Mouse (Mus musculus): ENCODE data around the gene Cgas. TPM values are rescaled to one million over a fixed set of nuclear protein-coding genes. Genes with fewer than 3 reads are reported as not detected.

Gene Cgas
- total and polyA plus RNA-seq, 3 experiments, result 19.0 to 20.9 TPM; not detected in 1

GRCm38 (mm10) chr9:78396517-78396916 is 46.5 kb downstream of the Cgas start:
- Histone ChIP-seq H3K79me2 (ENCODE audit: control insufficient read depth, insufficient read depth, low read length, poor library complexity) (peaks cover 17% of the 10 kb centered on the region), H3K27me3 (ENCODE audit: control insufficient read depth in 1 of 2, insufficient read depth in 2 of 2, low read length in 2 of 2) (no peaks in the 10 kb centered on the region), H3K9ac (ENCODE audit: control insufficient read depth, low read depth, low read length, poor library complexity, severe bottlenecking) (peak overlapping the region; percentile 77), H3K27ac (ENCODE audit: control insufficient read depth, low read depth, low read length) (peak overlapping the region; percentile 62), H3K4me3 (ENCODE audit: control insufficient read depth in 1 of 2, insufficient read depth in 1 of 2, low read depth in 2 of 2, low read length in 2 of 2) (peak overlapping the region; percentile 80 to 87), H3K9me3 (replicated peaks; ENCODE audit: insufficient read depth, low read length) (no peaks in the 10 kb centered on the region), H3K36me3 (ENCODE audit: control insufficient read depth in 1 of 2, insufficient read depth in 2 of 2, low read length in 2 of 2) (peaks cover 2 to 15% of the 10 kb centered on the region in 2 experiments), H3K4me1 (ENCODE audit: control insufficient read depth in 1 of 2, insufficient read depth in 2 of 2, low read length in 2 of 2) (peaks cover 6 to 11% of the 10 kb centered on the region in 2 experiments; a peak in 3 of 4 replicates)
- DNase-seq (ENCODE audit: low read depth, low spot score), result peak; percentile 68
- TF ChIP-seq GABPA (IDR thresholded peaks at IDR 0.05; ENCODE audit: low read depth, low read length) (no peak), TBP (IDR thresholded peaks at IDR 0.05; ENCODE audit: low read depth, low read length) (0 out of 2 replicates have a peak, but pooled peaks have one; percentile 15), TCF12 (IDR thresholded peaks at IDR 0.05; ENCODE audit: low read depth, low read length) (no peak), CHD2 (IDR thresholded peaks at IDR 0.05; ENCODE audit: low read length) (no peak), ZC3H11A (IDR thresholded peaks at IDR 0.05; ENCODE audit: low read depth, low read length) (no peak), EP300 (IDR thresholded peaks at IDR 0.05; ENCODE audit: low read depth in 1 of 2, low read length in 2 of 2) (0 out of 4 replicates have a peak, but pooled peaks of 1 of the 2 experiments have one; percentile 1), RAD21 (IDR thresholded peaks at IDR 0.05; ENCODE audit: low read depth, low read length) (no peak), RCOR1 (IDR thresholded peaks at IDR 0.05; ENCODE audit: low read depth, low read length) (no peak), CHD1 (IDR thresholded peaks at IDR 0.05; ENCODE audit: low read depth, low read length) (no peak), USF2 (IDR thresholded peaks at IDR 0.05; ENCODE audit: borderline replicate concordance in 1 of 2, insufficient read depth in 1 of 2, low read depth in 1 of 2, low read length in 2 of 2) (no peak), JUND (IDR thresholded peaks at IDR 0.05; ENCODE audit: low read depth, low read length) (no peak), USF1 (IDR thresholded peaks at IDR 0.05; ENCODE audit: low read depth, low read length) (no peak), ELF1 (IDR thresholded peaks at IDR 0.05; ENCODE audit: low read depth, low read length) (no peak), ETS1 (IDR thresholded peaks at IDR 0.05; ENCODE audit: low read depth, low read length) (no peak), HCFC1 (IDR thresholded peaks at IDR 0.05; ENCODE audit: low read depth, low read length) (peak; percentile 28; the same call in 1 of the 2 replicates), GATA1 (IDR thresholded peaks at IDR 0.05; ENCODE audit: low read depth, low read length) (no peak), MEF2A (IDR thresholded peaks at IDR 0.05; ENCODE audit: extremely low read depth, insufficient replicate concordance, low read depth, low read length, poor library complexity, severe bottlenecking) (no peak), BHLHE40 (IDR thresholded peaks at IDR 0.05; ENCODE audit: borderline replicate concordance, low read depth, low read length) (no peak), KAT2A (conservative IDR thresholded peaks at IDR 0.05; ENCODE audit: low read depth, low read length) (no peak), E2F4 (IDR thresholded peaks at IDR 0.05; ENCODE audit: borderline replicate concordance, low read depth, low read length) (no peak), MAFK (IDR thresholded peaks at IDR 0.05; ENCODE audit: borderline replicate concordance, low read depth, low read length) (no peak), CTCF (IDR thresholded peaks at IDR 0.05 in 2 of 3, conservative IDR thresholded peaks at IDR 0.05 in 1 of 3; ENCODE audit: control insufficient read depth in 1 of 3, insufficient read depth in 1 of 3, low read depth in 2 of 3, low read length in 3 of 3, poor library complexity in 1 of 3, severe bottlenecking in 1 of 3) (no peak), MAX (IDR thresholded peaks at IDR 0.05; ENCODE audit: low read length) (no peak), MXI1 (IDR thresholded peaks at IDR 0.05; ENCODE audit: low read depth, low read length) (no peak; the same call in 1 of the 2 replicates), ZMIZ1 (IDR thresholded peaks at IDR 0.05; ENCODE audit: low read depth, low read length) (no peak), MYB (IDR thresholded peaks at IDR 0.05; ENCODE audit: low read depth, low read length) (no peak), UBTF (IDR thresholded peaks at IDR 0.05; ENCODE audit: borderline replicate concordance, insufficient read depth, low read depth, low read length) (no peak), SIN3A (IDR thresholded peaks at IDR 0.05; ENCODE audit: low read length) (0 out of 2 replicates have a peak, but pooled peaks have one; percentile 33), POLR2A (IDR thresholded peaks at IDR 0.05; ENCODE audit: control insufficient read depth in 1 of 2, insufficient read depth in 1 of 2, low read depth in 1 of 2, low read length in 2 of 2, poor library complexity in 1 of 2) (no peak), ZKSCAN1 (IDR thresholded peaks at IDR 0.05; ENCODE audit: low read depth, low read length) (no peak), NRF1 (IDR thresholded peaks at IDR 0.05; ENCODE audit: insufficient read depth, low read depth, low read length, poor library complexity, severe bottlenecking) (no peak), SMC3 (IDR thresholded peaks at IDR 0.05; ENCODE audit: low read depth, low read length) (no peak), POLR2AphosphoS5 (IDR thresholded peaks at IDR 0.05; ENCODE audit: borderline replicate concordance, low read depth, low read length) (no peak), MAZ (IDR thresholded peaks at IDR 0.05; ENCODE audit: low read depth, low read length) (peak; percentile 51; the same call in 1 of the 2 replicates)
